Mouse (Mus musculus) embryonic facial prominence, embryonic 13.5 days (tissue): ENCODE data around the gene Camta1. TPM values are rescaled to one million over a fixed set of nuclear protein-coding genes. Genes with fewer than 3 reads are reported as not detected.

Source experiments
- ATAC-seq: fragments of 200-750 bp; cut with Nextera tagmentation; 2 replicates; pipeline ENCODE4 v1.8.0; 2017; ENCODE audit warnings: low read depth; ENCODE audit not compliant: insufficient number of reproducible peaks, insufficient read depth, low FRiP score, low TSS enrichment
- H3K27ac ChIP-seq: fragments of 300-500 bp; sonication (generic); 2 replicates; pipeline ENCODE4 v1.5.1; 2015; ENCODE audit warnings: moderate library complexity, mild to moderate bottlenecking, inconsistent platforms
- H3K27me3 ChIP-seq: fragments of 300-500 bp; sonication (generic); 2 replicates; pipeline ENCODE4 v1.6.1; 2015; ENCODE audit warnings: mild to moderate bottlenecking, inconsistent platforms
- H3K36me3 ChIP-seq: fragments of 300-500 bp; sonication (generic); 2 replicates; pipeline ENCODE4 v1.6.1; 2015; ENCODE audit warnings: mild to moderate bottlenecking, inconsistent platforms
- H3K4me1 ChIP-seq: fragments of 300-500 bp; sonication (generic); 2 replicates; pipeline ENCODE4 v1.6.1; 2015; ENCODE audit warnings: inconsistent platforms
- H3K4me2 ChIP-seq: fragments of 300-500 bp; sonication (generic); 2 replicates; pipeline ENCODE4 v1.6.1; 2015; ENCODE audit warnings: moderate library complexity, mild to moderate bottlenecking, inconsistent platforms
- H3K4me3 ChIP-seq: fragments of 300-500 bp; sonication (generic); 2 replicates; pipeline ENCODE4 v1.5.1; 2015; ENCODE audit warnings: mild to moderate bottlenecking, inconsistent platforms
- H3K9ac ChIP-seq: fragments of 300-500 bp; sonication (generic); 2 replicates; pipeline ENCODE4 v1.6.1; 2015; ENCODE audit warnings: mild to moderate bottlenecking, inconsistent platforms
- H3K9me3 ChIP-seq: fragments of 300-500 bp; sonication (generic); 2 replicates; pipeline ENCODE4 v1.6.1; 2016; ENCODE audit warnings: inconsistent platforms
- WGBS: fragments of 180-500 bp; shearing (Covaris S2); methylation state at CpG from one replicate; pipeline ENCODE4 v1.1.7; 2015; ENCODE audit warnings: mixed read lengths; 5-methylcytosine and 5-hydroxymethylcytosine counted together
- polyA plus RNA-seq: library from polyadenylated mRNA; unstranded; fragments of >200 nt; fragmentation: Nextera tagmentation; extraction: Ambion mirVana; gene quantifications from 2 replicates; pipeline ENCODE4 v1.2.1, GENCODE M21; 2015

Camta1 gene
- polyA plus RNA-seq, 1 experiment from 2014 or later, result 106 TPM

- H3K27me3 ChIP-seq, result no peaks in the 10 kb centered on the region
- ATAC-seq, result peak; percentile 100
- H3K4me3 ChIP-seq, result peak within 1 kb of the TSS; percentile 91
- WGBS, result under 1% methylated on average over 111 of the region's 114 CpGs
- peak within 1 kb of the TSS; percentile 92 for H3K27ac ChIP-seq
- H3K9ac ChIP-seq, result peak within 1 kb of the TSS; percentile 91
- peak within 1 kb of the TSS; percentile 69 for H3K4me2 ChIP-seq
- H3K4me1 ChIP-seq, result peaks cover 18% of the 10 kb centered on the region
- peaks cover 21% of the 10 kb centered on the region for H3K36me3 ChIP-seq
- H3K9me3 ChIP-seq, result peaks cover 6% of the 10 kb centered on the region; the same call in 1 of the 2 replicates
Measured at GRCm38 (mm10) chr4:151057347-151058321, 804.0 kb downstream of the Camta1 start, which contains the start of gene Vamp3. Gene Vamp3 (minus strand): TSS chr4:151057963.

- 85% methylated on average over 1 of the region's 1 CpGs for WGBS
- peaks cover 76% of the 10 kb centered on the region for H3K36me3 ChIP-seq
Measured at GRCm38 (mm10) chr4:151051162-151051561, 810.5 kb downstream of the Camta1 start.

GRCm38 (mm10) chr4:151046524-151046923 is 815.2 kb downstream of the Camta1 start:
- Histone ChIP-seq H3K9me3 (no peaks in the 10 kb centered on the region), H3K4me1 (peaks cover 13% of the 10 kb centered on the region), H3K27ac (no peak overlapping the region), H3K27me3 (no peaks in the 10 kb centered on the region), H3K4me2 (no peak overlapping the region), H3K4me3 (no peak overlapping the region), H3K36me3 (peaks cover 48% of the 10 kb centered on the region), H3K9ac (no peak overlapping the region)
- WGBS, result 84% methylated on average over 3 of the region's 3 CpGs
- ATAC-seq, result no peak

More at GRCm38 (mm10) chr4:151051162-151051561, 810.5 kb downstream of the Camta1 start:
- H3K27ac ChIP-seq, result no peak overlapping the region
- H3K27me3 ChIP-seq, result no peaks in the 10 kb centered on the region
- H3K4me2 ChIP-seq, result no peak overlapping the region
- H3K4me3 ChIP-seq, result no peak overlapping the region
- H3K9me3 ChIP-seq, result no peaks in the 10 kb centered on the region
- 0 out of 2 replicates have a peak, but pooled peaks cover 2% of the 10 kb centered on the region for H3K4me1 ChIP-seq
- H3K9ac ChIP-seq, result no peak overlapping the region
- ATAC-seq, result no peak

GRCm38 (mm10) chr4:151044944-151045570 is 816.6 kb downstream of the Camta1 start:
- H3K27ac ChIP-seq, result 0 out of 2 replicates have a peak overlapping the region, but pooled peaks have one; percentile 16
- peak overlapping the region; percentile 81 for H3K9ac ChIP-seq
- 7% methylated on average over 21 of the region's 21 CpGs for WGBS
- 0 out of 2 replicates have a peak, but pooled peaks have one; percentile 2 for ATAC-seq
- H3K27me3 ChIP-seq, result no peaks in the 10 kb centered on the region
- H3K36me3 ChIP-seq, result peaks cover 35% of the 10 kb centered on the region
- peak overlapping the region; percentile 66 for H3K4me3 ChIP-seq
- peaks cover 13% of the 10 kb centered on the region for H3K4me1 ChIP-seq
- no peaks in the 10 kb centered on the region for H3K9me3 ChIP-seq
- H3K4me2 ChIP-seq, result peak overlapping the region; percentile 99

GRCm38 (mm10) chr4:151044037-151044943 is 817.4 kb downstream of the Camta1 start, which contains the start of gene Per3:
Gene Per3 (minus strand): TSS chr4:151044665.
- peak within 1 kb of the TSS; percentile 66 for H3K4me3 ChIP-seq
- peak within 1 kb of the TSS; percentile 28; the same call in 1 of the 2 replicates for H3K27ac ChIP-seq
- peaks cover 13% of the 10 kb centered on the region for H3K4me1 ChIP-seq
- H3K27me3 ChIP-seq, result no peaks in the 10 kb centered on the region
- peaks cover 28% of the 10 kb centered on the region for H3K36me3 ChIP-seq
- no peaks in the 10 kb centered on the region for H3K9me3 ChIP-seq
- peak; percentile 97 for ATAC-seq
- WGBS, result under 1% methylated on average over 79 of the region's 79 CpGs
- peak within 1 kb of the TSS; percentile 81 for H3K9ac ChIP-seq
- H3K4me2 ChIP-seq, result peak within 1 kb of the TSS; percentile 99

GRCm38 (mm10) chr4:151043281-151043680 is 818.4 kb downstream of the Camta1 start:
- Histone ChIP-seq H3K27ac (no peak overlapping the region), H3K4me3 (peak overlapping the region; percentile 66), H3K4me2 (peak overlapping the region; percentile 99), H3K9me3 (no peaks in the 10 kb centered on the region), H3K36me3 (peaks cover 20% of the 10 kb centered on the region), H3K9ac (peak overlapping the region; percentile 81), H3K27me3 (no peaks in the 10 kb centered on the region), H3K4me1 (peaks cover 13% of the 10 kb centered on the region)
- WGBS, result 46% methylated on average over 5 of the region's 5 CpGs
- no peak for ATAC-seq

GRCm38 (mm10) chr4:151041506-151041905 is 820.2 kb downstream of the Camta1 start:
- H3K9me3 ChIP-seq, result no peaks in the 10 kb centered on the region
- no peak overlapping the region for H3K9ac ChIP-seq
- H3K36me3 ChIP-seq, result peaks cover 5% of the 10 kb centered on the region
- 87% methylated on average over 5 of the region's 5 CpGs for WGBS
- no peak overlapping the region for H3K27ac ChIP-seq
- no peak for ATAC-seq
- H3K4me2 ChIP-seq, result no peak overlapping the region
- H3K4me3 ChIP-seq, result no peak overlapping the region
- H3K27me3 ChIP-seq, result no peaks in the 10 kb centered on the region
- H3K4me1 ChIP-seq, result peaks cover 13% of the 10 kb centered on the region

- 88% methylated on average over 11 of the region's 11 CpGs for WGBS
- Histone ChIP-seq H3K36me3 (peaks cover 6% of the 10 kb centered on the region; the same call in 1 of the 2 replicates), H3K27ac (no peak overlapping the region), H3K9me3 (no peaks in the 10 kb centered on the region), H3K27me3 (no peaks in the 10 kb centered on the region), H3K9ac (no peak overlapping the region), H3K4me2 (no peak overlapping the region), H3K4me3 (no peak overlapping the region), H3K4me1 (no peaks in the 10 kb centered on the region)
- ATAC-seq, result no peak
Measured at GRCm38 (mm10) chr4:151037800-151038199, 823.9 kb downstream of the Camta1 start.

GRCm38 (mm10) chr4:151036521-151036920 is 825.2 kb downstream of the Camta1 start:
- 87% methylated on average over 7 of the region's 7 CpGs for WGBS
- no peak for ATAC-seq
- H3K9ac ChIP-seq, result no peak overlapping the region
- peaks cover 10% of the 10 kb centered on the region; the same call in 1 of the 2 replicates for H3K36me3 ChIP-seq
- no peaks in the 10 kb centered on the region for H3K4me1 ChIP-seq
- H3K9me3 ChIP-seq, result no peaks in the 10 kb centered on the region
- no peak overlapping the region for H3K4me3 ChIP-seq
- no peak overlapping the region for H3K27ac ChIP-seq
- no peaks in the 10 kb centered on the region for H3K27me3 ChIP-seq
- no peak overlapping the region for H3K4me2 ChIP-seq

- WGBS, result 47% methylated on average over 6 of the region's 6 CpGs
- no peak overlapping the region for H3K4me2 ChIP-seq
- ATAC-seq, result no peak
- H3K4me1 ChIP-seq, result no peaks in the 10 kb centered on the region
- H3K36me3 ChIP-seq, result peaks cover 7% of the 10 kb centered on the region
- H3K27ac ChIP-seq, result no peak overlapping the region
- H3K9ac ChIP-seq, result no peak overlapping the region
- no peaks in the 10 kb centered on the region for H3K27me3 ChIP-seq
- H3K4me3 ChIP-seq, result no peak overlapping the region
- H3K9me3 ChIP-seq, result no peaks in the 10 kb centered on the region
Measured at GRCm38 (mm10) chr4:151027001-151027400, 834.7 kb downstream of the Camta1 start.
